Mouse (Mus musculus): ENCODE data around the gene Ccdc36. TPM values are rescaled to one million over a fixed set of nuclear protein-coding genes. Genes with fewer than 3 reads are reported as not detected.

The Ccdc36 gene
- not detected in 2 replicates for total RNA-seq (2015)
- 0.15 and 0.28 TPM in 2 replicates for total RNA-seq (2017)

- no peak for ATAC-seq (ENCODE audit: poor library complexity, severe bottlenecking)
These were observed at the start of gene Ccdc36 for GRCm38 (mm10) chr9:108428384-108428783. Gene Ccdc36 (minus strand): TSS chr9:108428484.

GRCm38 (mm10) chr9:108474528-108474927 is 46.2 kb upstream of the Ccdc36 start:
- ATAC-seq (ENCODE audit: poor library complexity, severe bottlenecking): peak; percentile 62

- ATAC-seq (ENCODE audit: poor library complexity, severe bottlenecking): no peak
These were observed 41.6 kb upstream of the Ccdc36 start for GRCm38 (mm10) chr9:108469845-108470244.

GRCm38 (mm10) chr9:108469430-108469829 is 41.1 kb upstream of the Ccdc36 start:
- no peak for ATAC-seq (ENCODE audit: poor library complexity, severe bottlenecking)

- ATAC-seq (ENCODE audit: poor library complexity, severe bottlenecking): no peak
These were observed 37.9 kb upstream of the Ccdc36 start for GRCm38 (mm10) chr9:108466219-108466618.

GRCm38 (mm10) chr9:108463713-108464112 is 35.4 kb upstream of the Ccdc36 start:
- no peak for ATAC-seq (ENCODE audit: poor library complexity, severe bottlenecking)

GRCm38 (mm10) chr9:108462192-108462591 is 33.9 kb upstream of the Ccdc36 start:
- no peak for ATAC-seq (ENCODE audit: poor library complexity, severe bottlenecking)

- ATAC-seq (ENCODE audit: poor library complexity, severe bottlenecking): no peak
These were observed 33.4 kb upstream of the Ccdc36 start for GRCm38 (mm10) chr9:108461675-108462074.

GRCm38 (mm10) chr9:108461181-108461631 is 32.9 kb upstream of the Ccdc36 start, which contains the start of gene Klhdc8b:
Gene Klhdc8b (minus strand): TSS chr9:108461581.
- no peak for ATAC-seq (ENCODE audit: poor library complexity, severe bottlenecking)

- peak; percentile 98 for ATAC-seq (ENCODE audit: poor library complexity, severe bottlenecking)
These were observed 32.3 kb upstream of the Ccdc36 start, which contains the start of gene Ccdc71 for GRCm38 (mm10) chr9:108460319-108461178. Gene Ccdc71 (plus strand): TSS chr9:108460527.

GRCm38 (mm10) chr9:108459939-108460318 is 31.6 kb upstream of the Ccdc36 start:
- ATAC-seq (ENCODE audit: poor library complexity, severe bottlenecking): peak; percentile 23

- ATAC-seq (ENCODE audit: poor library complexity, severe bottlenecking): no peak
These were observed 28.7 kb upstream of the Ccdc36 start for GRCm38 (mm10) chr9:108456953-108457352.

GRCm38 (mm10) chr9:108455747-108456571 is 27.7 kb upstream of the Ccdc36 start:
- ATAC-seq (ENCODE audit: poor library complexity, severe bottlenecking): no peak

- ATAC-seq (ENCODE audit: poor library complexity, severe bottlenecking): no peak
These were observed 26.1 kb upstream of the Ccdc36 start for GRCm38 (mm10) chr9:108454429-108454828.

- no peak for ATAC-seq (ENCODE audit: poor library complexity, severe bottlenecking)
These were observed 25.2 kb upstream of the Ccdc36 start for GRCm38 (mm10) chr9:108453458-108453857.

- ATAC-seq (ENCODE audit: poor library complexity, severe bottlenecking): peak; percentile 25; the same call in 1 of the 2 replicates
These were observed 24.6 kb upstream of the Ccdc36 start for GRCm38 (mm10) chr9:108452911-108453310.

GRCm38 (mm10) chr9:108452291-108452906 is 24.1 kb upstream of the Ccdc36 start:
- ATAC-seq (ENCODE audit: poor library complexity, severe bottlenecking): peak; percentile 90

GRCm38 (mm10) chr9:108451519-108452160 is 23.4 kb upstream of the Ccdc36 start:
- no peak for ATAC-seq (ENCODE audit: poor library complexity, severe bottlenecking)

GRCm38 (mm10) chr9:108451170-108451493 is 22.8 kb upstream of the Ccdc36 start:
- no peak for ATAC-seq (ENCODE audit: poor library complexity, severe bottlenecking)
